Mouse (Mus musculus) right cerebral cortex, postnatal 25 days (tissue): ENCODE measurements around the gene Aipl1.
"Not testable (repeated sequence)": the region's sequence is repeated elsewhere in the genome, so short reads cannot be mapped to it uniquely, and the experiment has no call there.

Source experiments
- DNase-seq: peaks from one replicate; pipeline ENCODE4 v3.0.0; 2022

The Aipl1 gene

GRCm38 (mm10) chr11:72010940-72011722 lies 26.2 kb downstream of the Aipl1 start:
- no peak for DNase-seq

DNA sequence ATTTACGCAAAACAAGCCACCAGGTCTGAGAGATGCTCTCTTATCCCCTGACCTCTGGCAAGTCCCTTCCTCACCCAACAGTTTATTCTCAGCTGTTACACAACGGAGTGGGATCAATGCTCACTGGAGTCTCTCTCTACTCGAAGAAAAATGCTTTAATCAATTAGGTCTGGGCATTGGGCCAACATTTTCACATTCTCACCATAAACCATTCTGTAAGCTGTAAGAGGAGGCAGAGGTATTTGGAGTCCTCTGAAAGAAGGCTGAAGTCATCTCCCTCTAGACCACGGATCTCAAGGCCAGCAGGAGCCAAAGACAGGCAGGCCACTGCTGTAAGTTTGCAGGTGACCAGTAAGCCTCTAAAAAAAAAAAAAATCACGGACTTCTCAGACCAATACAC lies 26.9 kb downstream of the Aipl1 start:
- no peak for DNase-seq

DNA sequence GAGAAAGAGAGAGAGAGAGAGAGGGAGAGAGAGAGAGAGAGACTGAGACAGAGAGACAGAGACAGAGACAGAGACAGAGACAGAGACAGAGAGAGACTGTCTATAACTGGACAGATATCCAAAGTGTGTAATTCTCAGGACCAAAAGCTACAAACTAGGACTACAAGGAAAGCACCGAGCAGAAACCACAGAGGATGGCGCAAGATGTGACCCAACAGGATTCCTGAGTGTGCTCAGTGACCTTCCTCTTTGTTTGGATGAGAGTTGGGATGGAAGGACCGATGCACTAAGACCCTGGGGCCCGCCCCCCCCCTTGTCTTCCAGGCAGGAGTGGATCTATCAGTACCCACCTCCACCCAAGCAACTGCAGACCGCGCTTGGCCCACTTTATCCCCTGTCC lies 31.8 kb downstream of the Aipl1 start:
- DNase-seq, result no peak

- DNase-seq, result no peak
Measured at GRCm38 (mm10) chr11:72003171-72003570, 34.1 kb downstream of the Aipl1 start.

DNA sequence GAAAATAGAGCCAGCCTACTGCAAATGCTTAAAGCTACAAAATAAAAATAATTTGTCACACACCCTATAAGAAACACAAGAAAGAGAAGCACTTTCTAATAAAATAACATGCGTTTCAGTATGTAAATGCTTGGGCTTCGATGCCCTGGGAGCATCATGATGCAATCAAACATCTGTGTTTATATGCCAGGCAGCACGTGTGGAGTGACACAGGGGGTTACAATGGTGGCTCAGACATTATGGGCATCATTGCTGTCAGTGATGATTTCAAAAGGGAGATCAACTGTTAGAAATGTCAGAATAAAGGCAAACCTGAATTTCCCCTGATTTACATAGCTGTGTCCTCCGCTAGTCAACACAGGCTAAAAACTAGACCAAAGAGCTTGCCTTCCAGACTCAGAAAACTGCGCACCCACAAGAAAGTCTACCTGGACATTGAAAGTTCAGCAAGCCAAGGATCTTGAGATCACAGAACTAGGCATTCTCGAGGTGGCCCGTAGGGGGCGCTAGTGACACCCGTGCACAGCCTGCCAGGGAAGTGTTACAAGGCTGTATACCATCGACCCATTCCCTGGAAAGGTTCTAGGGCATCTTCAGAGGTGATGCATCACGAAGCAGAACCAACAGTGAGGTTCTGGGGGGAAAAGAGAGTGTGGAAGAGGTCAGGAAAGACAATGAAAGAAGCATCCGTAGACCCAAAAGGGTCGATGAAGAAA lies 35.0 kb downstream of the Aipl1 start:
- DNase-seq, result no peak

- DNase-seq, result no peak
Measured at GRCm38 (mm10) chr11:72000194-72000593, 37.1 kb downstream of the Aipl1 start.

- DNase-seq, result no peak
Measured at GRCm38 (mm10) chr11:71996805-71997204, 40.5 kb downstream of the Aipl1 start.

GRCm38 (mm10) chr11:71995968-71996511 lies 41.3 kb downstream of the Aipl1 start:
- DNase-seq, result peak; percentile 59

DNA sequence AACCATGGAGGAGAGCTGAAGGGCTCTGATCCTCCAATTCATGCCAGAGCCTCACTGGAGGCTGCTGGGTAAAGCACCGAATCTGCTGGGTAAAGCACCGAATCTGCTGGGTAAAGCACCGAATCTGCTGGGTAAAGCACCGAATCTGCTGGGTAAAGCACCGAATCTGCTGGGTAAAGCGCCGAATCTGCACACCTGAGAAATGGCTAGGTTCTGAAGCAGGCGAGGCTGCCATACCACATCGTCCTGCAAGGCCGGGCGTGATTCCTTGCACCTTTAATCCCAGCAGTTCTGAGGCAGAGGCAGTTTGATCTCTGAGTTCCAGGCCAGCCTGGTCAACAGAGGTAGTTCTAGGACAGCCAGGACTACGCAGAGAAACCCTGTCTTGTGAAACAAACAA lies 44.9 kb downstream of the Aipl1 start:
- DNase-seq, result no peak

- DNase-seq, result no peak
Measured at GRCm38 (mm10) chr11:71991541-71991940, 45.8 kb downstream of the Aipl1 start.

DNA sequence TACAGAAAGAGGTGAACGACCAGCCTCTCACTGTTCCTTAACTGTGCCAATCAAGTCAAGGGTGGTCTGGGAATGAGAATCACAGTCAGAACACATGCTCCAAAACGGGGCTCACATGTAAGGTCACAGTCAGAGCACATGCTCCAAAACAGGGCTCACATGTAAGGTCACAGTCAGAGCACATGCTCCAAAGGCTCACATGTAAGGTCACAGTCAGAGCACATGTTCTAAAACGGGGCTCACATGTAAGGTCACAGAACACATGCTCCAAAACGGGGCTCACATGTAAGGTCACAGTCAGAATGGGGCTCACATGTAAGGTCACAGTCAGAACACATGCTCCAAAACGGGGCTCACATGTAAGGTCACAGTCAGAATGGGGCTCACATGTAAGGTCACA lies 47.9 kb downstream of the Aipl1 start:
- not testable (repeated sequence) for DNase-seq

DNA sequence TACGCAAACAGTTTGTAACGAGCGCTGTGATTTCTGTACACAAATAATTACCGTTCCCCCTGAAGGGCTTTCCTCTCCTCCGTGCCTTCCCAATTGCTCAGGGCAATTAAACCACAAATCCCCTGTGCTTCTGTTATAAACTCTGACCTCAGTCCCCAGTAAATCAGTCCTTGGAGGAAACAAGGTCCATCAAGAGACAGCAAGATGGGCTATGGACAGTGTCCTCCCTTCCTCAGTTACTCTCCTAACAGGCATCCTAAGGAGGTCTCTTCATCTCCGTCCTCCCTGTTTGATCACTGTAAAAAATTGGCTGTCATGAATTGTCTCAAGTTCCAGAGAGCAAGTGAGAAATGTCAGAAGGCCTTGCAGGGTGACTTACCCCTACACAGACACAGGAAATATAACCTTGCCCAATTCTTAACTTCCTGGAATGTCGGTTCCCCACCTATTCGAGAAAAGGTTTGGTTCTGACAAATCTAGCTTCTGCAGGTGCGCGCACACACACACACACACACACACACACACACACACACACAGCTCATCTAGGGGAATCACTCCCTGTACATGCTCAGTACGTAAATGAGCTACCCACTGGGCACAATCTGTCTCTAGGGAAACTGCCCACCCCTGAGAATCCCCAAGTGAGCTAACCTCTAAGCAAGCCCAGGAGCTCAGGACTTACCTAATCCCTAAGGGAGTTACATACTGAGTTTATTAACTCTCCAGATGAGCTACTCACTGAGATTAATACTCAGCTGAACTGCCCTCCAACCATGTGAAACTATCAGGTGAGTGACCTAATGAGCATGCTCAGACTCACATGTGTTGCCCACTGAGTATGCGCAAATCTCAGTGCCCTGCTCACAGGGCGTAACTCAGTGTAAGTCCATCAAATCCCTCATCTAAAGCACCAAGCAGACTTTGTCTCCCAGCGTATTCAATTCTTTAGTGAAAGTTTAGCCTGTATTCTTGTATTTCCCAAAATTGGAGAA lies 49.9 kb downstream of the Aipl1 start:
- DNase-seq, result no peak

- DNase-seq, result no peak
Measured at GRCm38 (mm10) chr11:71985783-71986182, 51.5 kb downstream of the Aipl1 start.

GRCm38 (mm10) chr11:71985101-71985711 lies 52.1 kb downstream of the Aipl1 start:
- no peak for DNase-seq

GRCm38 (mm10) chr11:71984093-71984492 lies 53.2 kb downstream of the Aipl1 start:
- no peak for DNase-seq
